Mouse (Mus musculus) bone marrow, adult 2 months (tissue): ENCODE data around the gene Dmpk. TPM values are rescaled to one million over a fixed set of nuclear protein-coding genes. Genes with fewer than 3 reads are reported as not detected.

Source experiments
- H3K27ac ChIP-seq: fragments of 200-500 bp; 2 replicates; pipeline ENCODE4 v1.5.1; 2012; ENCODE audit warnings: low read depth, mild to moderate bottlenecking, control low read depth, inconsistent platforms, low read length; ENCODE audit not compliant: control insufficient read depth, poor library complexity, insufficient read depth
- H3K4me1 ChIP-seq: fragments of 200-500 bp; 2 replicates; pipeline ENCODE4 v1.6.1; 2011; ENCODE audit warnings: low read length; ENCODE audit not compliant: control insufficient read depth, insufficient read depth
- H3K4me3 ChIP-seq: fragments of 200-500 bp; replicated peaks from 2 replicates; pipeline ENCODE3; 2011; ENCODE audit warnings: mild to moderate bottlenecking, low read depth, low read length, control low read depth; ENCODE audit not compliant: control insufficient read depth
- CTCF ChIP-seq: fragments of 200-500 bp; IDR thresholded peaks from 2 replicates; pipeline ENCODE4 v1.5.1; 2011; ENCODE audit warnings: low read length, control low read depth; ENCODE audit not compliant: control insufficient read depth, insufficient read depth
- POLR2A ChIP-seq: fragments of 200-500 bp; IDR thresholded peaks from 2 replicates; pipeline ENCODE4 v1.6.1; 2011; ENCODE audit warnings: low read depth, mild to moderate bottlenecking, control low read depth, low read length, borderline replicate concordance; ENCODE audit not compliant: control insufficient read depth
- WGBS: fragments of 180-500 bp; shearing (Covaris S2); methylation state at CpG from one replicate; pipeline ENCODE4 v1.1.7; 2018; 5-methylcytosine and 5-hydroxymethylcytosine counted together
- polyA plus RNA-seq: library from polyadenylated mRNA; stranded (reverse); fragments of >200 nt; gene quantifications from 2 replicates; pipeline ENCODE4 v1.2.4, GENCODE M21; 2011; ENCODE audit warnings: low replicate concordance; ENCODE audit not compliant: missing spikeins, insufficient read depth, insufficient read length

Gene Dmpk
- polyA plus RNA-seq, 1 experiment = 42.6 TPM

GRCm38 (mm10) chr7:19104486-19104885 lies 20.8 kb downstream of the Dmpk start:
- no peak overlapping the region for H3K4me3 ChIP-seq
- no peak overlapping the region for H3K27ac ChIP-seq
- WGBS = 67% methylated on average over 2 of the region's 2 CpGs
- no peak for TF ChIP-seq CTCF
- TF ChIP-seq POLR2A = no peak
- no peaks in the 10 kb centered on the region for H3K4me1 ChIP-seq

DNA sequence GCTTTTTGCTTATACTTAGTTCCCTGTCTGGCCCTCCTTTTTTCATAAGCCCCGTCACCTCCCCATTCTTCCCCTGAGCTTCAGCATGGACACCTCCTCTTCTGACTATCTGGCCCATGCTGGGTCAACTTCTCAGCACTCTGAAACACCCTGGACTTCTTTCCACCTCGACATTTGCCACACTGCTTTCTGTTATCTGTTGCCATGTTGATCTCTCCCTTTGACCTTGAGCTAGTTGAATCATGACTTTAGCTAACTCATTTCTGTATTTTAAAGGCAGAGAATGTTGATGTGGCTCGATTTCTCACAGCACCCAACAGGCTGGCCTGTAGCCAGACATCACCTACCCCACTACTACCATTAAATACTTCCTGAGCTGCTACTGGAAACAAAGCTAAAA lies 23.8 kb downstream of the Dmpk start:
- H3K4me3 ChIP-seq = no peak overlapping the region
- 49% methylated on average over 3 of the region's 3 CpGs for WGBS
- TF ChIP-seq CTCF (no peak), POLR2A (no peak)
- no peaks in the 10 kb centered on the region for H3K4me1 ChIP-seq
- no peak overlapping the region for H3K27ac ChIP-seq

DNA sequence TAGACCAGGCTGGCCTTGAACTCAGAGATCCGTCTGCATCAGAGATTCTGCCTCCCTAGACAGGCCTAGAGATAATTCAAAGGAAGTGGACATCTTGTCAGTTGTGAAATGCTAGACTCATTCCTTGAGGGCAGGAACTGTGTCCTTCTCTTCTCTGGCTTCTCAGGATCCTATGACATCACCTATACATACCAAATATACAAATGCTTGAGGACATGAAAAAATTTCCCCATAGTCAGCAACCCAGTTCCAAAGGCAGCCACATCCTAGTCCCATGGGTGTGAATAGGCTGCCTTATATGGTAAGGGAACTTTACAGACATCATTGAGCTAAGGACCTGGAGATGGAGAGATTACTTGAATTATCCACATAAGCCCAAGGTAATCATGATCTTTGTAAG lies 25.9 kb downstream of the Dmpk start:
- Histone ChIP-seq H3K27ac (no peak overlapping the region), H3K4me1 (no peaks in the 10 kb centered on the region), H3K4me3 (no peak overlapping the region)
- TF ChIP-seq POLR2A (no peak), CTCF (no peak)
- 74% methylated on average over 1 of the region's 1 CpGs for WGBS

DNA sequence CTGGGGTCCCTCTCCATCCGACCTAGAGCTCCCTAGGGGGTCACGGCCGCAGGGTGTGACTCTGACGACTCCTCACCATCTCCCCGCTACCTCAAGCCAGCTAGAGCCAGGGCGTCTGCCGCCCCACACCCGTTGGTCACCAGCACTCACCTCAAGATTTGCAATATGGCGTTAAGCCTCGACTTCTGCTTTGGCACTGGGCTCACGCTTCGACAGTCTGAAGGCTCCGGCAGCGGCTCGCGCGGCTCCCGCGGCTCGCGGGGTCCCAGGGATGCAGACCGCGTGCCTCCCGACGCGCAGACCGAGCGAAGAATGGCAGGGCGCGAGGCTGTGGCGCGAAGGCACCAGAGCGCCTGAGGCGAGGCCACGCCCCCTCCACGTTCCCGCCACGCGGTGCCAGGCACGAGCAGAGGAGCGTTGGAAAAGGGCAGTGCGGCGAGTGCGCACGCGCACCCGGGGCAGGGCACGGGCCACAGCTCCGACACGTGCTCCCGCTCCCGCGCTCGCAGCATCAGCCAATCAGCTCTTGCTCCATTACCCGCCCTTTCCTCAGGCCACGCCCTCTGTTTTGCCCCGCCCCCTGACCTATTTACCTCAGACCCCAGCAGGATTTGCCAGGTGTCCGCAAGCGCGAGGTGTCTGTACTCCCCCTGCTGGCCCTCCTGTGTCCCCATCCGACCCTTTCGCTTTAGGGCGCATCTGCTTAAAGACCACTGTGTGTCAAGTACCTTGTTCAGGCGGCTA lies 34.6 kb downstream of the Dmpk start, which contains the start of gene Gm4969:
Gene Gm4969, minus strand, starts transcription at position 341 of the 744 bp plus-strand sequence.
- no peak for TF ChIP-seq POLR2A
- TF ChIP-seq CTCF = no peak
- Histone ChIP-seq H3K4me3 (no peak within 1 kb of the TSS), H3K27ac (no peak within 1 kb of the TSS; the same call in 1 of the 2 replicates), H3K4me1 (no peaks in the 10 kb centered on the region; the same call in 1 of the 2 replicates)
- WGBS = 47% methylated on average over 64 of the region's 64 CpGs

DNA sequence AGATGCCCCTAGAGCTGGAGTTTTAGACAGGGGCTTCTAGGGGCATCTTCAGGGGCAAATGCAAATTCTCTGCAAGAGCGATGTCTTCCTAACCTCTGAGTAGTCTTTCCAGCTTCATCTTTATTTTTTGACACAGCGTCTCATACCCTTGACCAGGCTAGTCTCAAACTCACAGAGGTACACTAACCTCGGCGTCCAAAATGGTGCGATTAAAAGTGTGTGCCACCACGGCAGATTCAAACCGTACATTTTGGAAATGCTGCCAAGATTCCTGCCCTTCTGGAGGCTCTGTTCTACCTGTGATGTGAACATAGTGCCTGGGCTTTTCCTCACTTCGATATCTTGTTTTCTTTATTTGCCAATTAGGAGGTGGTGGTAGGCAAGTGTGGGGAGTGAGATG lies 35.4 kb downstream of the Dmpk start:
- no peaks in the 10 kb centered on the region; the same call in 1 of the 2 replicates for H3K4me1 ChIP-seq
- TF ChIP-seq CTCF (no peak), POLR2A (no peak)
- no peak overlapping the region for H3K27ac ChIP-seq
- WGBS = 91% methylated on average over 8 of the region's 8 CpGs
- no peak overlapping the region for H3K4me3 ChIP-seq

DNA sequence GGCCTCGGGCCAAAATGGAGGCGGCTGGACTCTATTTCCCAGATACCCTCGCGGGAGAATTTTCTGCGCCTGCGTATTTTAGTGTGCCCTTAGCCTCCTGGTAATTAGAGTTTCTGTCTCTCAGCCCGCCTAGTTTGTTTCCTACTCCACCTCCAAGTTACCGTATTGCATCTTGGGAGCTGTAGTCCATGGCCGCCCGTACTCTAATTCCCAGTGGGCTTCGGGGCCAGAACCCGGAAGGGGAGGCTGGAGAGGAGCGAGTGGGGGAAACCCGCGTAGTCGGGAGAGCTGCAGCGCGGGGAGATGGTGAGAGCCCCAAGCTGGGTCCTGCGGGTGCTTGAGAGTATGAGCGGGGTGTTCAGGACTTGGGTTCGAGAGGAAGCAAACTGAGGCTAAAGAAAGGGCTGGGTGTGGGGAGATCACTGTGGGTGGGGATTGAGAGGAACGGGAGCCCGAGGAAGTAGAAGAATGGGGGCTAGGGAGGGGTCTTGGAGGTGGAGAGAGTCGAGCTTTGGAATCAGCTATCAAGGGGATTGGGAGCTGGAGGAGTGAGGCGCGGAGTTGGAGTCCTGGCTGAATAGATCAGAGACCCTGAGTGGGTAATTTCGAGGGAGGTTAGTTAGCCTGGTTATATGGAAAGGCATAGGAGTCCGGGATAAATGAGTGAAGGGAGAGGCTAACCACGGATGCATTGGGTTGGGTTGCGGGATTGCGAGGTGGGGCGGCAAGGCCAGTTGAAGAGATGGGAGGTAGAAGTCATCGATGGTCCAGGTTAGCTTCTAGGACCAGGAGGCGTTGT lies 36.2 kb downstream of the Dmpk start, which contains the start of gene Fbxo46:
Gene Fbxo46, plus strand, starts transcription at position 229 of the 799 bp plus-strand sequence.
- H3K4me3 ChIP-seq = peak within 1 kb of the TSS; percentile 84
- no peaks in the 10 kb centered on the region; the same call in 1 of the 2 replicates for H3K4me1 ChIP-seq
- WGBS = 1% methylated on average over 34 of the region's 34 CpGs
- TF ChIP-seq CTCF (no peak), POLR2A (peak; percentile 90; the same call in 1 of the 2 replicates)
- H3K27ac ChIP-seq = 0 out of 2 replicates have a peak within 1 kb of the TSS, but pooled peaks have one; percentile 21

- WGBS = 84% methylated on average over 4 of the region's 4 CpGs
- no peaks in the 10 kb centered on the region; the same call in 1 of the 2 replicates for H3K4me1 ChIP-seq
- TF ChIP-seq POLR2A = no peak
- no peak for TF ChIP-seq CTCF
- no peak overlapping the region for H3K4me3 ChIP-seq
- no peak overlapping the region for H3K27ac ChIP-seq
Measured at GRCm38 (mm10) chr7:19121686-19122085, 38.0 kb downstream of the Dmpk start.

DNA sequence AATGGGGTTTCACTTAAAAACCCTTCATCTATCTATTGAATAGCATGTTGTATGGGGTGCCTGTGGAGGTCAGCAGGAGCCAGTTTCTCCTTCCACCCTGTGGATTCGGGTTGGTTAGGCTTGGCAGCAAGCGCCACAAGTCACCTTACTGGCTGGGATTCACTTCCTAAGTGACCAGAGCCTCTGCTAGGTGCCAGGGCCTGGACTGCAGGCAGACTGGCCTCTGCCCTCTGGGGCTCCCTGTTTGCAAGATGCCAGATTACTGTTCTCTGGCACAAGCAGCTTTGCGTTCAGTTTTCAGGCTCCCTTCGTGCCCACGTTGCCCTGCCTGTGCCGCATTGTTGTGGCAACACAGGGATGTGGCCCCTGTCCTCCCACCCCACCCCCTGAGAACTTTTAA lies 41.1 kb downstream of the Dmpk start:
- Histone ChIP-seq H3K27ac (no peak overlapping the region), H3K4me1 (no peaks in the 10 kb centered on the region; the same call in 1 of the 2 replicates), H3K4me3 (no peak overlapping the region)
- WGBS = 87% methylated on average over 6 of the region's 6 CpGs
- no peak for TF ChIP-seq POLR2A
- TF ChIP-seq CTCF = no peak
